Mouse (Mus musculus): Measurements from ENCODE around the gene Htr2a.

- TF ChIP-seq CTCF (IDR thresholded peaks at IDR 0.05; ENCODE audit: low read depth) = no peak
- no peak for TF ChIP-seq EP300 (IDR thresholded peaks at IDR 0.05; ENCODE audit: low read depth)
Measured at GRCm38 (mm10) chr14:74703930-74704329, 63.3 kb downstream of the Htr2a start.
